Mouse (Mus musculus) MEL-GATA-1-ER (cell line): ENCODE data around the gene Gm11549.
A peak's percentile ranks its signal among the peaks of the same experiment; 100 is the strongest.

Experiments
- DNase-seq: peaks from one replicate; pipeline ENCODE4 v3.0.0-alpha.2; 2012; ENCODE audit warnings: low read depth; ENCODE audit errors: extremely low read depth

Gene Gm11549

GRCm38 (mm10) chr3:36481776-36482193 lies 39.8 kb downstream of the Gm11549 start:
- DNase-seq, result no peak

- no peak for DNase-seq
Observed at GRCm38 (mm10) chr3:36480486-36480885, 41.1 kb downstream of the Gm11549 start.

- DNase-seq, result no peak
Observed at GRCm38 (mm10) chr3:36478776-36479175, 42.8 kb downstream of the Gm11549 start.

- no peak for DNase-seq
Observed at GRCm38 (mm10) chr3:36476261-36477155, 45.1 kb downstream of the Gm11549 start.

GRCm38 (mm10) chr3:36475532-36476087 lies 46.0 kb downstream of the Gm11549 start, which contains the start of the genes Anxa5 and 1810062G17Rik:
TSS of gene Anxa5 (minus strand) at chr3:36475894.
TSS of gene 1810062G17Rik (plus strand) at chr3:36475937.
- peak; percentile 94 for DNase-seq

GRCm38 (mm10) chr3:36474938-36475483 lies 46.6 kb downstream of the Gm11549 start:
- no peak for DNase-seq

GRCm38 (mm10) chr3:36474421-36474820 lies 47.2 kb downstream of the Gm11549 start:
- no peak for DNase-seq

GRCm38 (mm10) chr3:36473222-36473621 lies 48.4 kb downstream of the Gm11549 start:
- DNase-seq, result no peak

GRCm38 (mm10) chr3:36471856-36472255 lies 49.8 kb downstream of the Gm11549 start:
- DNase-seq, result no peak

- DNase-seq, result no peak
Observed at GRCm38 (mm10) chr3:36468871-36469270, 52.7 kb downstream of the Gm11549 start.

GRCm38 (mm10) chr3:36467632-36468031 lies 54.0 kb downstream of the Gm11549 start:
- no peak for DNase-seq

GRCm38 (mm10) chr3:36465538-36465937 lies 56.1 kb downstream of the Gm11549 start:
- no peak for DNase-seq
